Mouse (Mus musculus) ovary, adult 18-20 months (tissue): ENCODE measurements around the gene Eng.

Experiments used
- DNase-seq: peaks from one replicate; pipeline ENCODE4 v3.0.0; 2022; ENCODE audit warnings: low spot score, mixed read lengths

Eng gene

DNA sequence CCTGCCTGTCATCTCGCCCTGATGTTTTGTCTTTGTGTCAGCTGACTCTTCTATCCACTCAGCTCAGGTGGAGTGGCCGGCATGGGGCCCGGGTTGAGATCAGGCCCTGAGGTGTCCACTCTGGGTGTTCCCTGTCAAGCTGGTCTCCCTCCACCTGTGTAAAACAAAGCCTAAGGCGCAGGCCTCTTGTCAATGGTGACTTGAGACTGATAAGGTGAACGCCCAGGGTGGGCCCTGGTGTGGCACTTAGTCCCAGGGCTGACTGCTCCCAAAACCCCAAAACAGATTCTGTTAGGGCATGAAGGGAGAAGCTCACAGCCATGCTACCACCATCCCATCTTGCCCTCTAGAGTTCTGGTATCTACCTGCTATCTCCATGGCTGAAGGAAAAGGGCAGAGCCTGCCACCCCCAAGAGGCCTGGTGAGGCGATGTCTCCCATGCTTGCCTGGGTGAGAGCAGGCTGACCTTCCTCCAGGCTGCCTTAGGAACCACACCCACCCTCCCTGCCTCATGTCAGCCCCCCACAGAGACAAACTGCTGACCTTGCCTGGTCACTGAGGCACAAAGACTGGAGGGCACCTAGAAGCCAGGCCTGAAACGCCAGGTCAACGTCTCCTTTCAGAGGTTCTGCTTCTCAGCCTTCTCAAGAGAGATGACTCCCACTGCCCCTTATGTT lies 1.5 kb upstream of the Eng start:
- no peak for DNase-seq

DNA sequence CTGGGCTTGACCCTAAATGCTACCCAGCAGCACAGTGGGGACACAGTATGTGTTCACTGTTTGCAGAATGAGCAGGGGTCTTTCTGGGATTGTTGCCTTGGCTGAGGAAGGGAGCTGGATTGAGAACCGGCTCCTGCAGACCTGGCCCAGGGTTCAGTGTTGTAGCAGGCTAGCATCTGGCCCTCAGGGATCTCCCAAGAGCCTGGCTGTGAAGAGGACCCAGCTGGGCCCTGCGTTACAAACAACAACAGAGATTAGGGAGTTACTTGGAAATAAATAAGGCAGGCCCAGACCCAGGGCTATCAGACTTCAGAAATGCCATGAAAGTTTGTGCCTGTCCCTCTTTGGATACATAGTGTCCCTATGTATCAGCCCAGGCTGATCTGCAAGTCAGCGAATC lies 748 bp upstream of the Eng start:
- DNase-seq: no peak

DNA sequence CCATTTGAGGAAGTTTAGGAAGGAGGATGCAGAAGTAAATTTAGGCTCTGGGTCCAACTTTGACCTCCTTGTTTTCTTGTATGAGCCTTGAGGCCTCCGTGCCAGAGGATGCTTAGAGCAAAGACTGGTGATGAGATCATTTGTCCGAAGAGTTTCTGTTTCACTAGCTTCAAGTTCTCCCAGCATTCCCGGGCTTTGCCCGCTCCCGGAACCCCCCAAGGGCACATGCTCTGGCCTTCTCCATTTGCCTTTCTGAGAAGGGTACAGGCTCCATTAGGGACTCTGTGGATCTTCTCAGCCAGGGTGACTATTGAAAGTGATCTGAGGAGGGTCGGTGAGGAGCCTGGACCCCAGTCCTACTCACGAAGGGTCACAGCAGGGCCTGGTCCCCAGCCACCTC lies 971 bp downstream of the Eng start:
- DNase-seq: no peak

DNA sequence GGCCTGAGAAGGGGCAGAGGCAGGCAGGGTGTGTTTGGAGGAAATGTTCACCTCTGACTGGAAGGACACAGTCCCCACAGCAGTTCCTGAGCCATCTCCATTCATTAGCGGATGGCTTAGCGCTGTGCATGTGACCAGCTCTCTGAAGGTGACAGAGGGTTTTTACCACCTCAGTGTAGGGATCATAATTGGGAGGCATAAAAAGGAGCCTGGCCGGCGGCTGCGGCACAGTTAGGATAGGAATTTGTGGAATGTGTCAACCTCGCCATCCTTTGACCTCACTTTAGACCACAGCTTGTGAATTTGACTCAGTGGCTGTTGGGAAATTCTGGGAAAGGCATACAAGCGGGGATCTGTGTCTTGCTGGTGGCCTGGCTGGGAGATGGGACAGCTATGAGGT lies 7.4 kb downstream of the Eng start:
- DNase-seq: no peak

DNA sequence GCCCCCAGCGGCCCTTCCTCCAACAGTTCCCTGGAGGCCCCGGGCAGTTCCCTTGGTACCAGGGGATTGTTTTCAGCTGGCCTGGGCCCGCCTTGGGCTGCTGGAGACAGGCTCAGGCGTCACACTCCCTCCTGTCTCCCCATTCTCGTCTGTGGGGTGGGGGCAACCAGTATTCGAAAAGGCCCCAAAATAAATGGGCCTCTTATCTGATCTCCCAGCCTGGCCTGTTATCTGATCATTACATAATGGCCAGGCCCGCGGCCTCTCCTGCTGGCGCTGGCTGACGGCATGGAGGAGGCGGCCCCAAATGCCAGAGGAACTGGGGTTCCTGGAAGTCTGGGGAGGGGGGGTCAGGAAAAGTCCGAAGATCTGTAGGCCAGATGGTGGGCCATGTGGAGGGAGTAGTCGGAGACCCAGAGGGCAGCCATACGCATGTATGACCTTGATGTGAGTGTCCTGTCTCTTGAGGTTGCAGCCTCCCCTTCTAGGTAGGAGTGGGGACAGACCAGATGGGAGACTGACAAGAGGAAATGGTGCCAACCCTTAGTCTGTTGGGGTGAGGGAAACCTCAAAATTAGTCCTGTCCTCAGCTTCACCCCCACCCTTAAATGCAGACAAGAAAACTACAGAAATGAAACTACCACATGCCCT lies 8.5 kb downstream of the Eng start:
- DNase-seq: no peak

DNA sequence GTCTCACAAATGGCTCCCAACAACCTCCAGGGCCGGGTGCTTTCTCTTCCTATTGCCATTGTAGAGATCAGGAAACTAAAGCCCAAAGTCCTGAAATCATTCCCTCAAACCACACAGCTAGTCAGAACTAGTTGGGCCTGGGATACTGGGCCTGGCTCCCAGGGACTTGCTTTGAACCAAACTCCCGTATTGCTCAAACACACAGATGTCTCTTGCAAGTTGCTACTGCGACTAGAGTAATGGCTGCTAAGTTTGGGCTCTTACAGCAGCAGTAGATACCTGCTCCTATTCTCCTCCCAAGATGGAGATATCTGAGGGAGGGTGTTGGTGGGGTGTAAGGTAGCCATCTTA lies 9.0 kb downstream of the Eng start:
- DNase-seq: no peak

DNA sequence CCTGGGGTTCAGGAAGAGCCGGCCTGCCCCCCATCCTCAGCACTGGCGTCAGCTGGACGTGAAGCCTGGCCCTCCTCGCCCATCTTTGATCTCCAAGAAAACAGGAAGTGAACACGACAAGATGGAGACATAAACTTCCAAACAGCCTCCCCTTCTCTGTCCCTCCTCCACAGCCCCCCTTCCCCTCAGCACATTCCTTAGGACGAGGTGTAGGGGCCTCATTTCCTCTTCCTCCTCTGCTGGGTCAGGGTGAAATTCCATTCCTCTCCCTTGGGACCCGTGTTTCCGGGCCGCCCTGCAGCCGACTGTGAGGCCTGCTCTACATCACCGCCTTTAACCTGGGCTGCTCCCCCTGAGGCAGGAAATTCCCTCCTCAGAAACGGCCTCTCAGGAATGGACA lies 9.4 kb downstream of the Eng start:
- DNase-seq: no peak

DNA sequence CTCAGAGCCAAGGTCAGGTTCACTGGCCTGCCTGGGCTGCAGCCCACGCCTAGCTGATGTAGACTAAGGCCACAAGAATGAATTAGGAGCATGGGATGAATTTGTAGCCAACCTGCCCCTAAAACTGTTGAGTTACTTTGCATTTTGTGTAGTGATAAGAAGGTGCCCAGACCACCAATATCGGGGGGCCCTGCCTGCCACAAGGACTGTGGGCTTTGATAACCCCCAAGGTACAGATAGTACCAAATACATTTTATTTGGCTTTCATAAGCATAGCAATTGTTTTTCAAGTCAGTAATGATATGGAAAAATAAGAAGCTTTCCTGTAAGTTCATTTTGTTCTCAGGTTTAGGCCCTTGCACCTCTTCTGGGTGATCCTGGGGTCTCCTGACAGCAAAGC lies 12.5 kb downstream of the Eng start:
- DNase-seq: no peak

DNA sequence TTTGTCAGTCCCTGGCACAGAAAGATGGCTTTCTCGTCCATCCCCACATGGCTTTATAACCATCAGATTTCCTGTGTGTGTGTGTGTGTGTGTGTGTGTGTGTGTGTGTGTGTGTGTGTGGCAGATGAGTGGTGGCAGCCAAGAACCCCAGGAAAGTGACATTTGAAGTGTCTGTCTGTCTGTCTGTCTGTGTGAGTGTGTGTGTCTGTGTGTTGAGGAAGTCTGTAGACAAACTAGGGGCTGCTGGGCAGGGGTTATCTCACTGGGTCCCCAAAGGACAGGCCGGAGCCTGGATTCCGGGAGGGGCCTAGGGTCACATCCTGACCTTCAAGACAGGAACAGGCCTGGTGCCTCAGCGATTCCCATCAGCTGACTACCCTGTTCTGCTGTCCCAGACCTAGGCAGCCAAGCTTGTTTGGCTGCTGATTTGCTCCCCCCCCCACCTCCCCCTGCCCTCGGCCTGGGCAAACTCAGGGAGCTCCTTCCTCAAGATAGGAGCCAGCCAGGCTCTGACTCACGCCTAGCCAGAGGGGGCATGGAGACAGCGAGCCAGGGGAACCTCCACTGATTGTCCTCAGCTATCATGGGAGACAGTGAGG lies 15.2 kb downstream of the Eng start:
- no peak for DNase-seq

DNA sequence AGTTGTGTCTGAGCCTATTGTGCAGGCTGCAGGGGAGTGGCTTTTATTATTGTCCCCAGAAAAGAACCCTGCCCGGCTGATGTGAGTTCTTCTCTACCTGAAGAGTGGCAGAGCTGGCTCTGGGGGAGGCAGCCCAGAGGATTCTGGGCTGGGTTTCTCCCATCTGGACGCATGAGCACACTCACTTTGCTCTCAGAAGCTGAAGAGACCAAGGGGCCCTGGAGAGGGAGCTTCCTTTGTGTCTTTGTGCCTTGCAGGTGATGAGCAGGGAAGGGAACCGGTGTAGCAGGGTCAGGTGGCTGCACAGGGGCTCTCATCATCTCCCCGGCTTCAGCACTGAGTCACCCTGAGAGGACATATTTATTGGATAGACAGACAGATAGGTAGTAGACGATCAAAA lies 15.9 kb downstream of the Eng start:
- no peak for DNase-seq

DNA sequence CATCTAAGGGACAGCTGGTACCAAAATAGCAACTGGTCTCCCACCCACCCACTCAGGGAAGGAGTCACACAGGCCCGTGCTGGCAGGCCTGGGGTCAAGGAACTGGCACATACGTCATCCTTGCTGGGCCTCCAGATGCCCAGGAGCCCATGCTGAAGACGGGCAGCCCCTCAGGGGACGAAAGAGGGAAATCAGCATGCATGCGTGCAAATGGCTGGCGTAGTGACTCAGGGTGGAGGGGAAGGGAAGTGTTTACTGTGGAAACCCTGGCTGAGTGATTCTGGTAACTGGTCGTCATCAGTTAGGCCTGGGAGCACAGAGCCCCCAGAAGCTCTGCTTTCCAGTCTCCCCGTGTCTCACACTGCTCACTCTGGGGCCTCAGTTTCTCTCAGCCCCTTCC lies 18.9 kb downstream of the Eng start:
- no peak for DNase-seq

DNA sequence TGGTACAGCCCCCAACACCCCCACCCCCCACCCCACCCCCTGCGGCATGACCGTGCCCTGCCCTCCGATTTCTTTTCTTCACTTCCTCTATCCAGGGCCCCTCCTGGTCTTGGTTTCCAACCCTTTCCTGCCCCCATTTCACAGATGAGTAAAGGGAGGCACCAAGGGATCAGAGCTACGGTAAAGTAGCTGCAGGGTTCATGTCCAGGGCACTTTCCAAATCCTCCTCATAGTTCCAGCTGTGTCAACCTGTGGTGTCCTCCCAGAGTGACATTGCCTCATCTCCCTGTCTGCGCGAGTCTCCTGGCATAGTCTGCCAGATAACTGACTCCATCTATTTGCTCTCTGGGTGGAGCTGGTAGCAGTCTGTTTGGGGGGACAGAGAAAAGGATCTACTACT lies 19.5 kb downstream of the Eng start:
- no peak for DNase-seq

DNA sequence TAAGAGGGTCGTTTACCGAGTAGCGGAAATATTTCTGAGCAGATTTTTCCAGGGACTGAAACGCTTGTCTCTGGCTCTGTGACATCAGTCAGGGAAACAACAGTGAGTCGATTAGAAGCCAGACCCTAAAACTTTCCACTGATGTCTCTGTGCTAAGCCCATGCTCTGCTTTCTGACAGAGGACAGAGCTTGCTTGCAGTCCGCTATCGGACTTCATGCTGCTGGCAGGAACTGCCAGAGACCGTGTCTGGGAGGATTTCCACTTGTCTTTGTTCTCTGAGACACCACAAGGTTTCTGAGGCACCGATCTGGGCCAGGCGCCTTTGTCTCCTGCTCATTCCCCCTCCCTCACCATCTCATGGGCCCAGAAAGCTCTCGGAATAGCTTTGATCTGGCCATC lies 21.4 kb downstream of the Eng start:
- no peak for DNase-seq

DNA sequence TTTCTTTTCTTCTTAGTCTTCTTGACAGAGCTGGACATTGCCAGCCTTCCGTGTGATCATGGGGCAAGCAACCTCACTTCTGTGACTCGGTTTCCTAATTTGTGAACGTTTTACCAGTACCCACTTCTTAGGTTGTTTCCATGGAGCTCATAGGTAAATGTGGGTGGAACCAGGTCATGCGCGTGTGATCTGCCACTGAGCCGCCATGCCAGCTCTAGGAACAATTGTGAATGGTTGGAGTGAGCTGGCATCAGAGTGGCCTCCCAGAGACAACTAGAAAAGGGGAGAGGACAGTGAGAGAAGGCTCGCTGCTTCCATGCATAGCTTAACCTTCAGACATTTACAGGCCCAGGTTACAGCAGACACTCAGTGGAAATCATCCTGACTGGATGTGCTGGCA lies 21.8 kb downstream of the Eng start:
- DNase-seq: no peak

DNA sequence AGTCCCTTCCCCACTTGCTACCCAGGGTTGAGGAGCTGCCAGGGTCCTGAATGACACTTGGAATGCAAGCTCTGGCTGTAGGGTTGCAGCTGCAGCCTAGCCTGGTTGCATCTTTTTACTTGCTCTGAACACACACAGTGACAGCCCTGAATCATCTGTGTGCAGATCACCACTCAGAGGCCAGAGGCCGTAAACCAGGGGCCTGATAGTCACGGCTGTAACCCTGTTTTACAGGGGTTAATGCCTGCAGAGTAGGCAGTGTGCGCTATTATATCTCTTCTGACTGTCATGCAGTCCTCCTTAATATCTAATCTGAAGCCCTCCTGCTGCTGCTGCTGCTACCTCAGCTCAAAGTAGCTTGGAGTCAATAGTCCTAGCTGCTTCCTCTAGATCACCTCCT lies 23.5 kb downstream of the Eng start:
- DNase-seq: no peak

DNA sequence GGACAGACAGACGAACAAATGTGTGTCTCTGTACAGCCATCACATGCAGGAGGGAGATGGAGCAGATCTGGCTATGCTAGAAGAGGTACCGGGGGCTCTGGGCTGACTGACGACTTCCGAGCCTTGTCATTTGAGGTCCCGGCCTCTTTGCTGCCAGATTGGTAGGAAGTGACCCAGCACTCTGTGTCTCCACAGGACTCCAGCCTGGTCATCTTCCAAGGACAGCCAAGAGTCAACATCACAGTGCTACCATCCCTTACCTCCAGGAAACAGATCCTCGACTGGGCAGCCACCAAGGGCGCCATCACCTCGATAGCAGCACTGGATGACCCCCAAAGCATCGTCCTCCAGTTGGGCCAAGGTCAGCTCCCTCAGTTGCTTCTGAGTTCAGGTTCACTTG lies 24.8 kb downstream of the Eng start:
- DNase-seq: no peak

DNA sequence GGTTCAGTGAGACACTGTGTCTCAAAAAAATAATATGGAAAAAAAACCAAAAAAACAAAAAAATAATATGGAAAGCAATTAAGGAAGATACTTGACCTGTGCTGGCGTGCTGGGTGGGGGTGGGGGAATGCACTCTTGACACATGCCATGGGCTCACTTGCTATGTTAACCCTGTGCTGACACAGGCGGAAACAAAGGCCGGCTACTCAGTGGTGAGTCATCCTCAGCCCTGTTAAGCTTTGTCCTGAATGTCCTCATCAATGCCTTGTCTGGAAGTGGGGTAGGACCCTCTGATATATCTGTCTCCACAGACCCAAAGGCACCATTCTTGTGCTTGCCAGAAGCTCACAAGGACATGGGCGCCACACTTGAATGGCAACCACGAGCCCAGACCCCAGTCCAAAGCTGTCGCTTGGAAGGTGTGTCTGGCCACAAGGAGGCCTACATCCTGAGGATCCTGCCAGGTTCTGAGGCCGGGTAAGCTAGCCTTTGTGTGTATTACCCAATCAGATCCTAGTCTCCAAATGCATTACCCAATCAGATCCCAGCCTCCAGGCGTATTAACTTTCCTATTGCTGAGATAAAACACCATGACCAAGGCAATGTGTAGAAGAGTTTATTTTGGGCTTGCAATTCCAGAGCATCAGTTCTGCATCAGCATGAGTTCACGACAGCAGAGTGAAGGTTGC lies 25.7 kb downstream of the Eng start:
- no peak for DNase-seq

DNA sequence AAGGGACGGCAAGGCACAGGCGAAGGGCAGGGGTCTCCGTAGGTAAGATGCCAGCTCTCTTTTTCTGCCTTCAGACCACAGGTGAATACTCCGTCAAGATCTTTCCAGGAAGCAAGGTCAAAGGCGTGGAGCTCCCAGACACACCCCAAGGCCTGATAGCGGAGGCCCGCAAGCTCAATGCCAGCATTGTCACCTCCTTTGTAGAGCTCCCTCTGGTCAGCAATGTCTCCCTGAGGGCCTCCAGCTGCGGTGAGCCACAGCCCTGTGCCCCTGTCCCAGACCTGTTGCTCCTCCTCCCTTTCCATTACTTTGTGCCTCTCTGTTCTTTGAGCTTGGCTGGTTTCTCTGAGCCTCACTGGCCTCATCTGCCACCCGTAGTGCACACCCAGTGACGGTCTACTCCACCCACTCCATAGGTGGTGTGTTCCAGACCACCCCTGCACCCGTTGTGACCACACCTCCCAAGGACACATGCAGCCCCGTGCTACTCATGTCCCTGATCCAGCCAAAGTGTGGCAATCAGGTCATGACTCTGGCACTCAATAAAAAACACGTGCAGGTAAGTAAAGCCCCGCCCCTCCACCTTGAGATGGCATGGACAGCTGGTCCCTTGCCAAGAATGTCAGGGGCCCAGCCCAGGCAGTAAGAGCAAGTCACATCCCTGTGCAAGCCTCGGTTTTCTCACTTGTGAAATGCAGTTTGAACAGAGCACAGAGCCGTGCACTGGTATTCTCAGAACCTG lies 27.0 kb downstream of the Eng start:
- DNase-seq: no peak

DNA sequence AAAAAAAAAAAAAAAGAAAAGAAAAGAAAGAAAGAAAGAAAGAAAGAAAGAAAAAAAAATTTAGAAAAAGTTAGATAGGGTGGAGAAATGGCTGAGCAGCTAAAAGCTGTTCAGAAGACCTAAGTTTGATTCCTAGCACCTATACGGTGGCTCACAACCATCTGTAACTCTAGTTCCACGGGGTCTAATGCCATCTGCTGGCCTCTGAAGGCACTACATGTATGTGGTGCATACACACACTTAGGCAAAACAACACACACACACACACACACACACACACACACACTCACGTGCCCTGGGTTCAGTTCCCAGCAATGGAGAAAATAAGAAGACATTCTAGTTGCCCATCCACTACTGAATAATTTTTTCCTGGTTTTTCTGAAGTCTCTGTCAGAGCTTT lies 30.4 kb downstream of the Eng start:
- DNase-seq: no peak

DNA sequence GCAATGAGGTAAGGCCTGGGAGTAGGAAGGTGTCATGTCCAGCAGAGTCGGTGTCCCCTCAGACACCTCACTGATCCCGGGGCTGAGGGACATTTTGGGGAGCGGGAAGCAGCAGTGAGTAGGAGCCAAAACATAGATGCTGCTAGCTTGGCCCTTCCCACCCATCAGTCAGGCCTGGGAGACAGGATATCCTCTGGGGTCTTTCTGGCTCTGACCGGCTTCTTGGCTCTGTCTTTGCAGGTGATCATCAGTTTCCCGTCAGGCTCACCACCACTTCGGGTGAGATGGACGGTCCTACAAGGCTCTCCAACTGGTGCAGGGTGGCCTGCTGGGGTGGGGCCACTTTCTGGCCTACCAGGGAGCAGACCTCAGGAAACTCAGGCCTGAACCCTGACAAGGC lies 31.3 kb downstream of the Eng start:
- no peak for DNase-seq

DNA sequence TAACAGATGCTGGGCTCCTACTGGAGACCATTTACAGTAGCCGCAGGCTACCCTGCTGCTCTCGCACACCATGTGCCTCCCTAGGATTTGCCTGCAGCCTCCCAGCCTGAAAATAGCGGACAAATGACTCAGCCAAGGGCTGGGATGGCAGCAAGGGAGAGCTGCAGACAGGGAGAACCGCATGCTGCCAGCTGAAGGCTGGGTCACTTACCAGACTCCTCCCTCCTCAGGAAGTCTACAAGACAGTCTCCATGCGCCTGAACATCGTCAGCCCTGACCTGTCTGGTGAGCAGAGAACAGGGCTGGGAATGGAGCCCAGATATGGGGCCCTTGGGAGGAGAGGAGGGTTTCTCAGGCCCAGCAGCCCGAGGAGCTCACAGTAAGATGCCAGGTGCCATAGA lies 33.7 kb downstream of the Eng start:
- DNase-seq: peak; percentile 33

DNA sequence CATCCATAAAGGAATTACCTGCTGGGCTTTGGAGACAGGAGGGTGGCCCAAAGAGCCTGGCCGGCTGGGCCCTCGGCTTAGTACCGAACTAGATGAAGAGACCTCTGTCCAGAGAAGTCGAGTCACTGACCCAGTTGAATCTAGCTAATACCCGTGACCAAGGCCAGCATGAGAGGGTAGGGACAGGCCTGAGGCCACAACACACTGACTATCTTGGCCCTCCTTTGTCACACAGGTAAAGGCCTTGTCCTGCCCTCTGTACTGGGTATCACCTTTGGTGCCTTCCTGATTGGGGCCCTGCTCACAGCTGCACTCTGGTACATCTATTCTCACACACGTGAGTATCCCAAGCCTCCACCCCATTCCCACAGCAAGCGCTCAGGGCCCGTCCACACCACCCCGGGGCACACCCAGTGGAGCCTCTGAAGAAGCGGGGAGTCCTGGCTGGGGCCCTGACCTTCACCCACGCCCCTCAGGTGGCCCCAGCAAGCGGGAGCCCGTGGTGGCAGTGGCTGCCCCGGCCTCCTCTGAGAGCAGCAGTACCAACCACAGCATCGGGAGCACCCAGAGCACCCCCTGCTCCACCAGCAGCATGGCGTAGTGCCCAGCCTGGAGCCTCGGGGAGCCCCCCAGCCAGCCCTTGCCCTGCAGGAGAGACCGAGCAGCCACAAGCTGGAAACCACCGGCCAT lies 34.7 kb downstream of the Eng start:
- no peak for DNase-seq
